Mouse (Mus musculus) testis, adult 2 months (tissue): ENCODE data around the gene Grb2.

Experiments used
- CTCF ChIP-seq: fragments of 200-500 bp; IDR thresholded peaks from 2 replicates; pipeline ENCODE4 v1.5.1; 2012; ENCODE audit warnings: low read depth, mild to moderate bottlenecking, inconsistent platforms, low read length, moderate library complexity; ENCODE audit not compliant: control insufficient read depth, insufficient read depth, insufficient replicate concordance
- POLR2A ChIP-seq: fragments of 200-500 bp; IDR thresholded peaks from 2 replicates; pipeline ENCODE4 v1.6.1; 2012; ENCODE audit warnings: low read depth, mild to moderate bottlenecking, inconsistent platforms, low read length, moderate library complexity; ENCODE audit not compliant: control insufficient read depth

GRCm38 (mm10) chr11:115646439-115646838 lies 62.0 kb downstream of the Grb2 start:
- no peak for TF ChIP-seq CTCF
- TF ChIP-seq POLR2A: no peak
